Mouse (Mus musculus) embryonic facial prominence, embryonic 13.5 days (tissue): ENCODE results near the gene Fxyd5. TPM values are rescaled to one million over a fixed set of nuclear protein-coding genes. Genes with fewer than 3 reads are reported as not detected.

Source experiments
- ATAC-seq: fragments of 200-750 bp; cut with Nextera tagmentation; 2 replicates; pipeline ENCODE4 v1.8.0; 2017; ENCODE audit warnings: low read depth; ENCODE audit not compliant: insufficient number of reproducible peaks, insufficient read depth, low FRiP score, low TSS enrichment
- H3K27ac ChIP-seq: fragments of 300-500 bp; sonication (generic); 2 replicates; pipeline ENCODE4 v1.5.1; 2015; ENCODE audit warnings: moderate library complexity, mild to moderate bottlenecking, inconsistent platforms
- H3K27me3 ChIP-seq: fragments of 300-500 bp; sonication (generic); 2 replicates; pipeline ENCODE4 v1.6.1; 2015; ENCODE audit warnings: mild to moderate bottlenecking, inconsistent platforms
- H3K36me3 ChIP-seq: fragments of 300-500 bp; sonication (generic); 2 replicates; pipeline ENCODE4 v1.6.1; 2015; ENCODE audit warnings: mild to moderate bottlenecking, inconsistent platforms
- H3K4me1 ChIP-seq: fragments of 300-500 bp; sonication (generic); 2 replicates; pipeline ENCODE4 v1.6.1; 2015; ENCODE audit warnings: inconsistent platforms
- H3K4me2 ChIP-seq: fragments of 300-500 bp; sonication (generic); 2 replicates; pipeline ENCODE4 v1.6.1; 2015; ENCODE audit warnings: moderate library complexity, mild to moderate bottlenecking, inconsistent platforms
- H3K4me3 ChIP-seq: fragments of 300-500 bp; sonication (generic); 2 replicates; pipeline ENCODE4 v1.5.1; 2015; ENCODE audit warnings: mild to moderate bottlenecking, inconsistent platforms
- H3K9ac ChIP-seq: fragments of 300-500 bp; sonication (generic); 2 replicates; pipeline ENCODE4 v1.6.1; 2015; ENCODE audit warnings: mild to moderate bottlenecking, inconsistent platforms
- H3K9me3 ChIP-seq: fragments of 300-500 bp; sonication (generic); 2 replicates; pipeline ENCODE4 v1.6.1; 2016; ENCODE audit warnings: inconsistent platforms
- WGBS: fragments of 180-500 bp; shearing (Covaris S2); methylation state at CpG from one replicate; pipeline ENCODE4 v1.1.7; 2015; ENCODE audit warnings: mixed read lengths; 5-methylcytosine and 5-hydroxymethylcytosine counted together
- microRNA-seq: library from miRNA; unstranded; fragments of <30 nt; microRNA quantifications from one replicate; pipeline ENCODE4, GENCODE M21; 2016
- polyA plus RNA-seq: library from polyadenylated mRNA; unstranded; fragments of >200 nt; fragmentation: Nextera tagmentation; extraction: Ambion mirVana; gene quantifications from 2 replicates; pipeline ENCODE4 v1.2.1, GENCODE M21; 2015

Fxyd5 gene
- polyA plus RNA-seq, 1 experiment from 2014 or later: 20.7 TPM

DNA sequence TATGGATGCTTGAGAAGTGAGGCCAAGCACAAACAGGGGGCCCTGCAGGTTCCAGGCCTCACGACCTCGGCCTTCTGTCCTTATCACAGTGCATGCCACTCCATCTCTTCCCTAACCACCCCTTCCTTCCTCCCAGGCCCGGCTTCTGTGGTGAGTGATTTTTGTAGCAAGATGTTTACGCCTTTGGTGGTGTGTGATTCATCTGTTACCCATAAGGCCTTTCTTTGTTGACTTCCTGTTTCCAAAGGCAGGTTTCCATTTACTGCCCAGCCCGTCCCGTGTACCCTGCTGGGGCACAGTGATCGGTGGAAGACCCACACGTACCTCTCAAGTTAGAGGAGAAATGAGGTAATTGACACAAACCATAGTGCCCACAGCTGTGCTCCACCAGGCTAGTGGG is 39.6 kb downstream of the Fxyd5 start:
- H3K9me3 ChIP-seq: no peaks in the 10 kb centered on the region
- 79% methylated on average over 8 of the region's 8 CpGs for WGBS

DNA sequence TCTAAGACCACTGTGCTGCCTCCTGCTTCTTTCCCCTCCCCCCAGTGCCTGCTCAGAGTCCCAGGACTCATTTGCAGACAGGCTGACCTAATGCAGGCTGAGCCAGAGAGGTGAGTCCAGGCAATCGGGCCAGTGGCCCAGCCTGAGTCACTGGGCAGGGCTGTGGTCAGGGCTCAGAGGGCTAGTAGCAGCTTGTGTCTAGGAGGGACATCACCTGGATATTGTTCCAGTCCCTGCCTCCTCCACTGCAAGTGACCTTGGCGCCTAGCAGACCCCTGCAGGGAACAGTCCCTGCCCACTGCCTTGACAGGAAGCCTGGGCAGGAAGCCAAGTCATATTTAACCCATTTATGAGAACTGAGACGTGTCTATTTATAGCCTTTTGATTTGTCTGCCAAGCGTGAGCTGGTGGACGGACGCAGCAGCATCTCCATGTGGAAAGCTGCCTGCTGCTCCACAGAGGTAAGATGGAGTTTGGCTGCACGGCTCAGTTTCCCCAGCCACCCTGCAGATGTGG is 41.7 kb downstream of the Fxyd5 start:
- WGBS: 14% methylated on average over 7 of the region's 7 CpGs
- no peak for ATAC-seq
- Histone ChIP-seq H3K4me3 (no peak overlapping the region), H3K27me3 (no peaks in the 10 kb centered on the region), H3K4me1 (peaks cover 17% of the 10 kb centered on the region), H3K4me2 (peak overlapping the region; percentile 24), H3K9ac (no peak overlapping the region), H3K9me3 (no peaks in the 10 kb centered on the region), H3K27ac (no peak overlapping the region), H3K36me3 (no peaks in the 10 kb centered on the region)

More for the DNA sequence above, 39.6 kb downstream of the Fxyd5 start:
- no peak overlapping the region for H3K4me3 ChIP-seq
- H3K27me3 ChIP-seq: no peaks in the 10 kb centered on the region
- no peak overlapping the region for H3K4me2 ChIP-seq
- H3K4me1 ChIP-seq: peaks cover 17% of the 10 kb centered on the region
- H3K9ac ChIP-seq: no peak overlapping the region
- ATAC-seq: no peak
- no peak overlapping the region for H3K27ac ChIP-seq
- no peaks in the 10 kb centered on the region for H3K36me3 ChIP-seq

DNA sequence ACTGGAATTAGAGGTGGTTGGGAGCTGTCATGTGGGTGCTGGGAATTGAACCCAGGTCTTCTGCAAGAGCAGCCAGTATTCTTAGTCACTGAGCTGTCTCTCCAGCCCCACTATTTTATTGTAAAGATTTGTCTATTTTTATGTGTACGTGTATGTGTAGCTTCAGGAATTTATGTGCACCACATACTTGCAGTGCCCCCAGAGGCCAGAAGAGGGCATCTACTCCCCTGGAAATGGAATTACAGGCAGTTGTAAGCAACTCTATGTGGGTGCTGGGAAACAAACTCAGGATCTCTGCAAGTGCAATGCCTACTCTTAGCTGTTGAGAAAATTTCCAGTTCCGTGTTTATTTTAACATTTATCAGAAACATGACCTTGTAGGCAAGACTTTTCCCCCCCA is 45.8 kb downstream of the Fxyd5 start:
- no peak for ATAC-seq
- 85% methylated on average over 2 of the region's 2 CpGs for WGBS

GRCm38 (mm10) chr7:30993986-30994385 is 48.3 kb downstream of the Fxyd5 start:
- Histone ChIP-seq H3K4me1 (peaks cover 8% of the 10 kb centered on the region; the same call in 1 of the 2 replicates), H3K9ac (no peak overlapping the region), H3K36me3 (no peaks in the 10 kb centered on the region), H3K4me3 (no peak overlapping the region), H3K9me3 (no peaks in the 10 kb centered on the region), H3K4me2 (no peak overlapping the region), H3K27ac (no peak overlapping the region), H3K27me3 (no peaks in the 10 kb centered on the region)
- 62% methylated on average over 5 of the region's 5 CpGs for WGBS
- no peak for ATAC-seq

More for the DNA sequence above, 45.8 kb downstream of the Fxyd5 start:
- Histone ChIP-seq H3K27me3 (no peaks in the 10 kb centered on the region), H3K4me3 (no peak overlapping the region), H3K4me2 (no peak overlapping the region), H3K27ac (no peak overlapping the region), H3K9me3 (no peaks in the 10 kb centered on the region), H3K36me3 (no peaks in the 10 kb centered on the region), H3K9ac (no peak overlapping the region), H3K4me1 (peaks cover 22% of the 10 kb centered on the region)

- no peaks in the 10 kb centered on the region for H3K27me3 ChIP-seq
- H3K4me3 ChIP-seq: no peak overlapping the region
- no peak overlapping the region for H3K27ac ChIP-seq
- H3K9me3 ChIP-seq: no peaks in the 10 kb centered on the region
- H3K4me1 ChIP-seq: peaks cover 8% of the 10 kb centered on the region; the same call in 1 of the 2 replicates
- no peak overlapping the region for H3K9ac ChIP-seq
- no peaks in the 10 kb centered on the region for H3K36me3 ChIP-seq
- no peak for ATAC-seq
- 85% methylated on average over 5 of the region's 5 CpGs for WGBS
- H3K4me2 ChIP-seq: no peak overlapping the region
These were observed 50.1 kb downstream of the Fxyd5 start for GRCm38 (mm10) chr7:30992148-30992547.

DNA sequence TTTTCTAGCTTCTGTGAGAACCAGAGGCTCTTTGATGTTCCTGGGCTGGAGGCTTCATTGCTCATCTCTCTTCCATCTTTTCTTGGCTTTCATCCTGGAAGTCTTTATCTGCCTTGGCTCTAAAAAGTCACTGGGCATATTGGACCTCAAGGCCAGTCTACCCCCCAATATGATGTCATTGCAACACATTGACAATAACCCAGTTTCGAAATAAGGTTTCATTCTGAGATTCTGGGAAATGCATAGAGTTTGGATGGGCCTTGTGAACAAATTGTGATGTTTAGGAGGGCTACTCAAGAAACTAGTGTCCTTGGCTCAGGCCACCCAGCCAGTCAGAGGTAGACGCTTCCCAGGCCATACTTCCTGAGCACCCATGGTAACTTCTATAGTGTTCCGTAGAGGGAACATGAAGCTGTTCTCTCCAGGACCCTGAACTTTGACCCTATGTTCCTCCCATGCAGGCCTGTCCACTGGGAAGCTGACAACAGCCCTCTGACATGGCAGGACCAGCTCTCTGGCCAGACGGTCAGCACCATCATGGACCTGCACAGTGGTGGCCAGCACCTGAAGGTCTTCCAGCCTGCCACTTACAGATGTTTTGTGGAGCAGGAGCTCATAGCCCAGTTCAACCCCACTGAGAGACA is 53.6 kb downstream of the Fxyd5 start:
- H3K9me3 ChIP-seq: no peaks in the 10 kb centered on the region
- ATAC-seq: no peak
- H3K4me3 ChIP-seq: no peak overlapping the region
- H3K9ac ChIP-seq: no peak overlapping the region
- H3K4me2 ChIP-seq: no peak overlapping the region
- WGBS: 88% methylated on average over 4 of the region's 4 CpGs
- no peak overlapping the region for H3K27ac ChIP-seq
- no peaks in the 10 kb centered on the region for H3K36me3 ChIP-seq
- H3K4me1 ChIP-seq: no peaks in the 10 kb centered on the region
- H3K27me3 ChIP-seq: no peaks in the 10 kb centered on the region

- WGBS: 82% methylated on average over 9 of the region's 9 CpGs
- Histone ChIP-seq H3K9ac (no peak overlapping the region), H3K9me3 (no peaks in the 10 kb centered on the region), H3K27ac (no peak overlapping the region), H3K4me3 (no peak overlapping the region), H3K27me3 (no peaks in the 10 kb centered on the region), H3K36me3 (no peaks in the 10 kb centered on the region), H3K4me1 (no peaks in the 10 kb centered on the region), H3K4me2 (no peak overlapping the region)
- no peak for ATAC-seq
These were observed 56.9 kb downstream of the Fxyd5 start for GRCm38 (mm10) chr7:30985357-30985756.

Small RNA genes lying within 50 kb of the gene (microRNA-seq; reads per million reads assigned to microRNA genes)
- gene Mir7050: not detected

Other genes starting within 250 kb of the Fxyd5 start
- not detected in 2 replicates for gene Ffar2, start 218.7 kb downstream of the Fxyd5 start, polyA plus RNA-seq
- not detected in 2 replicates for gene Ffar3, start 186.3 kb downstream of the Fxyd5 start, polyA plus RNA-seq
- gene Ffar1, start 180.9 kb downstream of the Fxyd5 start, polyA plus RNA-seq: not detected in 2 replicates
- gene Cd22, start 162.1 kb downstream of the Fxyd5 start, polyA plus RNA-seq: 0.18 TPM in 1 of 2 replicates, not detected in the other
- gene Mag, start 127.6 kb downstream of the Fxyd5 start, polyA plus RNA-seq: 0.34 and 0.49 TPM in 2 replicates
- 1.0 and 1.4 TPM in 2 replicates for gene Hamp2, start 117.8 kb downstream of the Fxyd5 start, polyA plus RNA-seq
- gene Hamp, start 98.4 kb downstream of the Fxyd5 start, polyA plus RNA-seq: not detected in 2 replicates
- gene Usf2, start 85.7 kb downstream of the Fxyd5 start, polyA plus RNA-seq: 21.9 and 25.0 TPM in 2 replicates
- gene Lsr, start 69.0 kb downstream of the Fxyd5 start, polyA plus RNA-seq: 26.1 and 29.3 TPM in 2 replicates
- 1.5 and 2.6 TPM in 2 replicates for gene Fam187b, start 68.7 kb downstream of the Fxyd5 start, polyA plus RNA-seq
- gene Fxyd7, start 9.0 kb upstream of the Fxyd5 start, polyA plus RNA-seq: 18.3 and 23.1 TPM in 2 replicates
- gene Fxyd1, start 14.7 kb upstream of the Fxyd5 start, polyA plus RNA-seq: 50.0 and 59.2 TPM in 2 replicates
- gene Lgi4, start 16.9 kb upstream of the Fxyd5 start, polyA plus RNA-seq: 1.3 and 1.7 TPM in 2 replicates
- 55.9 and 59.6 TPM in 2 replicates for gene Fxyd3, start 34.2 kb upstream of the Fxyd5 start, polyA plus RNA-seq
- gene Hpn, start 72.8 kb upstream of the Fxyd5 start, polyA plus RNA-seq: 5.6 and 6.4 TPM in 2 replicates
- gene Scn1b, start 84.5 kb upstream of the Fxyd5 start, polyA plus RNA-seq: 4.3 and 4.8 TPM in 2 replicates
- 82.6 and 84.8 TPM in 2 replicates for gene Gramd1a, start 113.4 kb upstream of the Fxyd5 start, polyA plus RNA-seq
- not detected in 2 replicates for gene Scgb2b2, start 248.0 kb upstream of the Fxyd5 start, polyA plus RNA-seq
- gene Scgb1b2, start 249.3 kb upstream of the Fxyd5 start, polyA plus RNA-seq: not detected in 2 replicates